Mouse (Mus musculus): Measurements from ENCODE around the gene Rbfox1. TPM values are rescaled to one million over a fixed set of nuclear protein-coding genes. Genes with fewer than 3 reads are reported as not detected.

Rbfox1 gene
- total and polyA plus RNA-seq, 3 experiments: not detected

- H3K4me3 ChIP-seq (ENCODE audit: control insufficient read depth in 1 of 2, insufficient read depth in 1 of 2, low read depth in 2 of 2, low read length in 2 of 2): no peak overlapping the region
- DNase-seq (ENCODE audit: low read depth, low spot score): no peak
- no peaks in the 10 kb centered on the region for H3K36me3 ChIP-seq (ENCODE audit: control insufficient read depth in 1 of 2, insufficient read depth in 2 of 2, low read length in 2 of 2)
- no peaks in the 10 kb centered on the region for H3K9me3 ChIP-seq (replicated peaks; ENCODE audit: insufficient read depth, low read length)
- H3K4me1 ChIP-seq (ENCODE audit: control insufficient read depth in 1 of 2, insufficient read depth in 2 of 2, low read length in 2 of 2): no peaks in the 10 kb centered on the region
- H3K9ac ChIP-seq (ENCODE audit: control insufficient read depth, low read depth, low read length, poor library complexity, severe bottlenecking): no peak overlapping the region
- no peak for TF ChIP-seq TBP (IDR thresholded peaks at IDR 0.05; ENCODE audit: low read depth, low read length)
- no peak for TF ChIP-seq CHD1 (IDR thresholded peaks at IDR 0.05; ENCODE audit: low read depth, low read length)
- TF ChIP-seq MXI1 (IDR thresholded peaks at IDR 0.05; ENCODE audit: low read depth, low read length): no peak
- TF ChIP-seq E2F4 (IDR thresholded peaks at IDR 0.05; ENCODE audit: borderline replicate concordance, low read depth, low read length): no peak
- TF ChIP-seq NRF1 (IDR thresholded peaks at IDR 0.05; ENCODE audit: insufficient read depth, low read depth, low read length, poor library complexity, severe bottlenecking): no peak
- TF ChIP-seq SIN3A (IDR thresholded peaks at IDR 0.05; ENCODE audit: low read length): no peak
- no peak for TF ChIP-seq USF2 (IDR thresholded peaks at IDR 0.05; ENCODE audit: borderline replicate concordance in 1 of 2, insufficient read depth in 1 of 2, low read depth in 1 of 2, low read length in 2 of 2)
- no peak for TF ChIP-seq POLR2AphosphoS5 (IDR thresholded peaks at IDR 0.05; ENCODE audit: borderline replicate concordance, low read depth, low read length)
- no peak for TF ChIP-seq NELFE (IDR thresholded peaks at IDR 0.05; ENCODE audit: low read depth, low read length)
- TF ChIP-seq MAX (IDR thresholded peaks at IDR 0.05; ENCODE audit: low read length): no peak
- TF ChIP-seq EP300 (IDR thresholded peaks at IDR 0.05; ENCODE audit: low read depth in 1 of 2, low read length in 2 of 2): no peak
- no peak for TF ChIP-seq ZNF384 (IDR thresholded peaks at IDR 0.05; ENCODE audit: low read depth, low read length)
- H3K27ac ChIP-seq (ENCODE audit: control insufficient read depth, low read depth, low read length): no peak overlapping the region
- H3K79me2 ChIP-seq (ENCODE audit: control insufficient read depth, insufficient read depth, low read length, poor library complexity): no peaks in the 10 kb centered on the region
- H3K27me3 ChIP-seq (ENCODE audit: control insufficient read depth in 1 of 2, insufficient read depth in 2 of 2, low read length in 2 of 2): no peaks in the 10 kb centered on the region
Measured at GRCm38 (mm10) chr16:6750491-6750890, 865.3 kb downstream of the Rbfox1 start.

GRCm38 (mm10) chr16:6754847-6755246, 869.7 kb downstream of the Rbfox1 start:
- no peaks in the 10 kb centered on the region for H3K27me3 ChIP-seq (ENCODE audit: control insufficient read depth in 1 of 2, insufficient read depth in 2 of 2, low read length in 2 of 2)
- TF ChIP-seq UBTF (IDR thresholded peaks at IDR 0.05; ENCODE audit: borderline replicate concordance, insufficient read depth, low read depth, low read length) (no peak), KAT2A (conservative IDR thresholded peaks at IDR 0.05; ENCODE audit: low read depth, low read length) (no peak), TAL1 (IDR thresholded peaks at IDR 0.05; ENCODE audit: low read length) (no peak), NELFE (IDR thresholded peaks at IDR 0.05; ENCODE audit: low read depth, low read length) (no peak), USF2 (IDR thresholded peaks at IDR 0.05; ENCODE audit: borderline replicate concordance in 1 of 2, insufficient read depth in 1 of 2, low read depth in 1 of 2, low read length in 2 of 2) (no peak), ZKSCAN1 (IDR thresholded peaks at IDR 0.05; ENCODE audit: low read depth, low read length) (no peak), E2F4 (IDR thresholded peaks at IDR 0.05; ENCODE audit: borderline replicate concordance, low read depth, low read length) (no peak), POLR2AphosphoS5 (IDR thresholded peaks at IDR 0.05; ENCODE audit: borderline replicate concordance, low read depth, low read length) (no peak), EP300 (IDR thresholded peaks at IDR 0.05; ENCODE audit: low read depth in 1 of 2, low read length in 2 of 2) (no peak), SIN3A (IDR thresholded peaks at IDR 0.05; ENCODE audit: low read length) (no peak), TBP (IDR thresholded peaks at IDR 0.05; ENCODE audit: low read depth, low read length) (no peak), JUND (IDR thresholded peaks at IDR 0.05; ENCODE audit: low read depth, low read length) (no peak), HCFC1 (IDR thresholded peaks at IDR 0.05; ENCODE audit: low read depth, low read length) (no peak)
- no peaks in the 10 kb centered on the region for H3K36me3 ChIP-seq (ENCODE audit: control insufficient read depth in 1 of 2, insufficient read depth in 2 of 2, low read length in 2 of 2)
- no peaks in the 10 kb centered on the region for H3K4me1 ChIP-seq (ENCODE audit: control insufficient read depth in 1 of 2, insufficient read depth in 2 of 2, low read length in 2 of 2)
- H3K27ac ChIP-seq (ENCODE audit: control insufficient read depth, low read depth, low read length): no peak overlapping the region
- H3K79me2 ChIP-seq (ENCODE audit: control insufficient read depth, insufficient read depth, low read length, poor library complexity): no peaks in the 10 kb centered on the region
- H3K4me3 ChIP-seq (ENCODE audit: control insufficient read depth in 1 of 2, insufficient read depth in 1 of 2, low read depth in 2 of 2, low read length in 2 of 2): no peak overlapping the region
- H3K9ac ChIP-seq (ENCODE audit: control insufficient read depth, low read depth, low read length, poor library complexity, severe bottlenecking): no peak overlapping the region
- H3K9me3 ChIP-seq (replicated peaks; ENCODE audit: insufficient read depth, low read length): no peaks in the 10 kb centered on the region
- no peak for DNase-seq (ENCODE audit: low read depth, low spot score)
